Mouse (Mus musculus) brain, adult 2 months (tissue): ENCODE results near the gene Olfr862.

Experiments used
- DNase-seq: peaks from one replicate; pipeline ENCODE4 v3.0.0; 2011; ENCODE audit warnings: low read depth, low spot score

Gene Olfr862

DNA sequence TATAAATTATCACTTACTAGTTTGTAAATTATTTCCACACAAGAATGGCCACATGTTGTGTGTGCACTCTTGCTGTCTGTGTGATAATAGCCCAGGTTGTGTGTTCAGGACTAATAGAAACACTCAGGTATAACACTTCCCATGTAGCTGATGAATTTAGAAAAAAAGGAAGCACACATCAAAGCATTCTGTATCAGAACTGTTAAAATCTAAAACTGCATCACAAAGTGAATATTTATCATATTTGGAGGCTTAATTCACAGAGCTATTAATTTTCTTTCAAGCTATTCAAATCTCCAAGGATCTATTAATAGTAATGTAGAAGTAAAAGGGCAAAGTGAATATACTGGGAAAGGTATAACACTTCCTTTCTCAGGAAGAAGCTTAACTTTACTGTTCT, at the start of gene Olfr862:
TSS of gene Olfr862 (minus strand) at position 101 of the 400 bp plus-strand sequence.
- DNase-seq = no peak

GRCm38 (mm10) chr9:19916565-19916964, 28.8 kb upstream of the Olfr862 start, which contains the start of gene Olfr77:
Gene Olfr77, plus strand, starts transcription at chr9:19916865.
- no peak for DNase-seq

GRCm38 (mm10) chr9:19911170-19911569, 23.4 kb upstream of the Olfr862 start:
- no peak for DNase-seq

DNA sequence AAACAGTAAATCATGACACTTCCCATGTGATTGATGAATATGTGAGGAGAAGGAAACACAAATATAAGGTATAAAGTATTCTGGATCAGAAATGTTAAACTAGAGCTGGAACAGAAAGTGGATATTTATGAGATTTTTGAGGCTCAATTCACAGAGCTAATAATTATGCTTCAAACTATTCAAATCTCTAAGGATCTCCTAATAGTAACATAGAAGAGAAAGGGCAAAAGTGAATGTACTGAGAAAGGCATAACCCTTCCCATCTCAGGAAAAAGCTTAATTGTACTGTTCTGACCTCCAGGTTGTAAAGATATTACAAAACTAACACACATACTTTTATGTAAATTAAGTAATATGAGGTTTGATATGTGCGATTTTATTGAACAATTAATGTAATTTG, 38.2 kb downstream of the Olfr862 start, which contains the start of gene Olfr860:
TSS of gene Olfr860 (minus strand) at position 101 of the 400 bp plus-strand sequence.
- DNase-seq = no peak
